Mouse (Mus musculus) adrenal gland (tissue): ENCODE data around the gene Phactr4.

Experiments used
- intact Hi-C: fragments of 180-260 bp; cut with DNase I; formaldehyde crosslinking; loops from one replicate; pipeline ENCODE4 v1.15.1; 2025

Phactr4 gene

GRCm38 (mm10) chr4:132344403-132345134 lies 77.7 kb downstream of the Phactr4 start:
- intact Hi-C loops = loop anchor here (5.0 kb wide), 2 partner anchors 32 to 52 kb away; no protein-coding TSS in a partner anchor

GRCm38 (mm10) chr4:132341451-132341850 lies 80.8 kb downstream of the Phactr4 start:
- intact Hi-C loops = no loop called here

- intact Hi-C loops = loop anchor here (10.0 kb wide), 2 partner anchors 124 to 244 kb away; partner anchors contain the start of gene Ythdf2
Observed at GRCm38 (mm10) chr4:132338943-132339342, 83.3 kb downstream of the Phactr4 start.

- intact Hi-C loops = loop anchor here (10.0 kb wide), 2 partner anchors 118 to 238 kb away; partner anchors contain the start of gene Ythdf2
Observed at GRCm38 (mm10) chr4:132332880-132333279, 89.4 kb downstream of the Phactr4 start.

GRCm38 (mm10) chr4:132331960-132332359 lies 90.3 kb downstream of the Phactr4 start:
- intact Hi-C loops = loop anchor here (10.0 kb wide), 2 partner anchors 117 to 237 kb away; partner anchors contain the start of gene Ythdf2

GRCm38 (mm10) chr4:132329835-132330354 lies 92.4 kb downstream of the Phactr4 start:
- intact Hi-C loops = loop anchor here (10.0 kb wide), 2 partner anchors 115 to 235 kb away; partner anchors contain the start of gene Ythdf2

- intact Hi-C loops = no loop called here
Observed at GRCm38 (mm10) chr4:132329115-132329834, 93.0 kb downstream of the Phactr4 start, which contains the start of gene Trnau1ap. Trnau1ap (minus strand) TSS chr4:132329538.

GRCm38 (mm10) chr4:132328391-132328982 lies 93.8 kb downstream of the Phactr4 start:
- intact Hi-C loops = no loop called here

GRCm38 (mm10) chr4:132326481-132326880 lies 95.8 kb downstream of the Phactr4 start:
- intact Hi-C loops = no loop called here

GRCm38 (mm10) chr4:132315711-132316110 lies 106.6 kb downstream of the Phactr4 start:
- intact Hi-C loops = no loop called here

GRCm38 (mm10) chr4:132312627-132313026 lies 109.7 kb downstream of the Phactr4 start:
- intact Hi-C loops = loop anchor here (5.0 kb wide), 1 partner anchor 35 kb away; no protein-coding TSS in a partner anchor

- intact Hi-C loops = loop anchor here (5.0 kb wide), 1 partner anchor 36 kb away; no protein-coding TSS in a partner anchor
Observed at GRCm38 (mm10) chr4:132311801-132312200, 110.5 kb downstream of the Phactr4 start.

GRCm38 (mm10) chr4:132311209-132311608 lies 111.1 kb downstream of the Phactr4 start:
- intact Hi-C loops = loop anchor here (5.0 kb wide), 1 partner anchor 36 kb away; no protein-coding TSS in a partner anchor

- intact Hi-C loops = loop anchor here (5.0 to 10.0 kb wide), 2 partner anchors 37 to 205 kb away; partner anchors contain the start of gene Sesn2
Observed at GRCm38 (mm10) chr4:132309849-132310472, 112.3 kb downstream of the Phactr4 start.

GRCm38 (mm10) chr4:132309140-132309848 lies 113.0 kb downstream of the Phactr4 start:
- intact Hi-C loops = loop anchor here (10.0 kb wide), 1 partner anchor 206 kb away; the partner anchor contains the start of gene Sesn2

- intact Hi-C loops = loop anchor here (10.0 kb wide), 1 partner anchor 206 kb away; the partner anchor contains the start of gene Sesn2
Observed at GRCm38 (mm10) chr4:132308437-132309139, 113.7 kb downstream of the Phactr4 start.

GRCm38 (mm10) chr4:132306004-132306403 lies 116.3 kb downstream of the Phactr4 start:
- intact Hi-C loops = loop anchor here (10.0 kb wide), 1 partner anchor 209 kb away; the partner anchor contains the start of gene Sesn2
